Mouse (Mus musculus) forebrain, embryonic 16.5 days (tissue): ENCODE results near the gene Ambra1. TPM values are rescaled to one million over a fixed set of nuclear protein-coding genes. Genes with fewer than 3 reads are reported as not detected.

Experiments used
- ATAC-seq: fragments of 200-750 bp; cut with Nextera tagmentation; 2 replicates; pipeline ENCODE4 v1.8.0; 2017; ENCODE audit warnings: mild to moderate bottlenecking, moderate library complexity
- H3K27ac ChIP-seq: fragments of 300-500 bp; sonication (generic); 2 replicates; pipeline ENCODE4 v1.5.1; 2014; ENCODE audit warnings: low read length, control low read depth
- H3K27me3 ChIP-seq: fragments of 300-500 bp; sonication (generic); replicated peaks from 2 replicates; pipeline ENCODE4 v1.6.1; 2014; ENCODE audit warnings: low read length; ENCODE audit not compliant: control insufficient read depth, insufficient read depth
- H3K36me3 ChIP-seq: fragments of 300-500 bp; sonication (generic); 2 replicates; pipeline ENCODE4 v1.6.1; 2014; ENCODE audit not compliant: control insufficient read depth, insufficient read depth
- H3K4me1 ChIP-seq: fragments of 300-500 bp; sonication (generic); replicated peaks from 2 replicates; pipeline ENCODE4 v1.6.1; 2014; ENCODE audit warnings: low read length; ENCODE audit not compliant: control insufficient read depth, insufficient read depth
- H3K4me2 ChIP-seq: fragments of 300-500 bp; sonication (generic); 2 replicates; pipeline ENCODE4 v1.6.1; 2014; ENCODE audit warnings: mild to moderate bottlenecking, low read length, control low read depth
- H3K4me3 ChIP-seq: fragments of 300-500 bp; sonication (generic); replicated peaks from 2 replicates; pipeline ENCODE4 v1.5.1; 2014; ENCODE audit warnings: mild to moderate bottlenecking, low read length, control low read depth
- H3K9ac ChIP-seq: fragments of 300-500 bp; sonication (generic); replicated peaks from 2 replicates; pipeline ENCODE4 v1.6.1; 2014; ENCODE audit warnings: low read depth, low read length, control low read depth
- H3K9me3 ChIP-seq: fragments of 300-500 bp; sonication (generic); 2 replicates; pipeline ENCODE4 v1.6.1; 2016; ENCODE audit warnings: low read length; ENCODE audit not compliant: control insufficient read depth
- WGBS: fragments of 180-500 bp; shearing (Covaris S2); extraction: QIAGEN DNeasy Blood & Tissue Kit; methylation state at CpG from one replicate; pipeline ENCODE4 v1.1.7; 2014; 5-methylcytosine and 5-hydroxymethylcytosine counted together
- polyA plus RNA-seq: library from polyadenylated mRNA; unstranded; fragments of >200 nt; fragmentation: Nextera tagmentation; extraction: Ambion mirVana; gene quantifications from 2 replicates; pipeline ENCODE4 v1.2.1, GENCODE M21; 2015

The Ambra1 gene
- polyA plus RNA-seq, 1 experiment from 2014 or later = 25.5 TPM

- H3K27me3 ChIP-seq = no peaks in the 10 kb centered on the region
- H3K4me3 ChIP-seq = no peak overlapping the region
- no peak overlapping the region for H3K4me2 ChIP-seq
- no peak overlapping the region for H3K27ac ChIP-seq
- WGBS = 87% methylated on average over 9 of the region's 9 CpGs
- 0 out of 2 replicates have a peak, but pooled peaks cover 3% of the 10 kb centered on the region for H3K4me1 ChIP-seq
- ATAC-seq = no peak
- no peak overlapping the region for H3K9ac ChIP-seq
- H3K36me3 ChIP-seq = no peaks in the 10 kb centered on the region
- no peaks in the 10 kb centered on the region for H3K9me3 ChIP-seq
These were observed 146.3 kb downstream of the Ambra1 start for GRCm38 (mm10) chr2:91876000-91876805.

GRCm38 (mm10) chr2:91876806-91877140, 146.8 kb downstream of the Ambra1 start:
- Histone ChIP-seq H3K27me3 (no peaks in the 10 kb centered on the region), H3K4me1 (0 out of 2 replicates have a peak, but pooled peaks cover 3% of the 10 kb centered on the region), H3K9ac (no peak overlapping the region), H3K36me3 (no peaks in the 10 kb centered on the region), H3K27ac (no peak overlapping the region), H3K4me3 (no peak overlapping the region), H3K4me2 (no peak overlapping the region), H3K9me3 (no peaks in the 10 kb centered on the region)
- WGBS = 97% methylated on average over 2 of the region's 2 CpGs
- no peak for ATAC-seq

- Histone ChIP-seq H3K4me1 (0 out of 2 replicates have a peak, but pooled peaks cover 3% of the 10 kb centered on the region), H3K4me3 (no peak overlapping the region), H3K4me2 (no peak overlapping the region), H3K9me3 (no peaks in the 10 kb centered on the region), H3K27me3 (no peaks in the 10 kb centered on the region), H3K36me3 (no peaks in the 10 kb centered on the region), H3K9ac (no peak overlapping the region), H3K27ac (peak overlapping the region; percentile 35)
- WGBS = 69% methylated on average over 7 of the region's 7 CpGs
- peak; percentile 58; the same call in 1 of the 2 replicates for ATAC-seq
These were observed 148.7 kb downstream of the Ambra1 start for GRCm38 (mm10) chr2:91878387-91879180.

GRCm38 (mm10) chr2:91883961-91884360, 154.0 kb downstream of the Ambra1 start:
- WGBS = 62% methylated on average over 4 of the region's 4 CpGs
- Histone ChIP-seq H3K4me3 (no peak overlapping the region), H3K4me2 (no peak overlapping the region), H3K36me3 (peaks cover 3% of the 10 kb centered on the region; the same call in 1 of the 2 replicates), H3K4me1 (no peaks in the 10 kb centered on the region), H3K27me3 (no peaks in the 10 kb centered on the region), H3K9ac (no peak overlapping the region), H3K27ac (no peak overlapping the region), H3K9me3 (no peaks in the 10 kb centered on the region)
- ATAC-seq = 0 out of 2 replicates have a peak, but pooled peaks have one; percentile 38

- no peak overlapping the region for H3K4me3 ChIP-seq
- no peak overlapping the region for H3K27ac ChIP-seq
- no peak overlapping the region for H3K9ac ChIP-seq
- no peaks in the 10 kb centered on the region for H3K9me3 ChIP-seq
- no peaks in the 10 kb centered on the region for H3K4me1 ChIP-seq
- H3K4me2 ChIP-seq = no peak overlapping the region
- H3K27me3 ChIP-seq = no peaks in the 10 kb centered on the region
- ATAC-seq = no peak
- 71% methylated on average over 4 of the region's 4 CpGs for WGBS
- peaks cover 3% of the 10 kb centered on the region; the same call in 1 of the 2 replicates for H3K36me3 ChIP-seq
These were observed 154.7 kb downstream of the Ambra1 start for GRCm38 (mm10) chr2:91884616-91885015.

- no peak overlapping the region for H3K4me3 ChIP-seq
- no peak overlapping the region for H3K4me2 ChIP-seq
- no peaks in the 10 kb centered on the region for H3K27me3 ChIP-seq
- H3K27ac ChIP-seq = no peak overlapping the region
- no peaks in the 10 kb centered on the region for H3K9me3 ChIP-seq
- H3K36me3 ChIP-seq = no peaks in the 10 kb centered on the region
- H3K4me1 ChIP-seq = no peaks in the 10 kb centered on the region
- WGBS = 80% methylated on average over 3 of the region's 3 CpGs
- ATAC-seq = no peak
- H3K9ac ChIP-seq = no peak overlapping the region
These were observed 164.8 kb downstream of the Ambra1 start for GRCm38 (mm10) chr2:91894716-91895115.

GRCm38 (mm10) chr2:91895401-91895800, 165.5 kb downstream of the Ambra1 start:
- Histone ChIP-seq H3K36me3 (peaks cover 2% of the 10 kb centered on the region), H3K9me3 (no peaks in the 10 kb centered on the region), H3K27me3 (no peaks in the 10 kb centered on the region), H3K4me2 (no peak overlapping the region), H3K9ac (no peak overlapping the region), H3K4me1 (no peaks in the 10 kb centered on the region), H3K27ac (no peak overlapping the region), H3K4me3 (no peak overlapping the region)
- over 99% methylated on average over 3 of the region's 3 CpGs for WGBS
- no peak for ATAC-seq

- no peak for ATAC-seq
These were observed 168.0 kb downstream of the Ambra1 start for GRCm38 (mm10) chr2:91897968-91898367.

GRCm38 (mm10) chr2:91899141-91899540, 169.2 kb downstream of the Ambra1 start:
- Histone ChIP-seq H3K4me2 (no peak overlapping the region), H3K4me1 (no peaks in the 10 kb centered on the region; the same call in 1 of the 2 replicates), H3K4me3 (no peak overlapping the region), H3K27ac (no peak overlapping the region), H3K9ac (no peak overlapping the region), H3K36me3 (peaks cover 3% of the 10 kb centered on the region), H3K27me3 (no peaks in the 10 kb centered on the region), H3K9me3 (no peaks in the 10 kb centered on the region)
- no peak for ATAC-seq
- 93% methylated on average over 3 of the region's 3 CpGs for WGBS

More at GRCm38 (mm10) chr2:91897968-91898367, 168.0 kb downstream of the Ambra1 start:
- no peak overlapping the region for H3K9ac ChIP-seq
- no peaks in the 10 kb centered on the region for H3K27me3 ChIP-seq
- H3K27ac ChIP-seq = no peak overlapping the region
- H3K9me3 ChIP-seq = no peaks in the 10 kb centered on the region
- peaks cover 3% of the 10 kb centered on the region for H3K36me3 ChIP-seq
- H3K4me3 ChIP-seq = no peak overlapping the region
- no peak overlapping the region for H3K4me2 ChIP-seq
- no peaks in the 10 kb centered on the region for H3K4me1 ChIP-seq
